Mouse (Mus musculus) bone marrow, adult 2 months (tissue): ENCODE results near the gene Olfr103. TPM values are rescaled to one million over a fixed set of nuclear protein-coding genes. Genes with fewer than 3 reads are reported as not detected.

ENCODE experiments used
- H3K27ac ChIP-seq: fragments of 200-500 bp; 2 replicates; pipeline ENCODE4 v1.5.1; 2012; ENCODE audit warnings: low read depth, mild to moderate bottlenecking, control low read depth, inconsistent platforms, low read length; ENCODE audit not compliant: control insufficient read depth, poor library complexity, insufficient read depth
- H3K4me1 ChIP-seq: fragments of 200-500 bp; 2 replicates; pipeline ENCODE4 v1.6.1; 2011; ENCODE audit warnings: low read length; ENCODE audit not compliant: control insufficient read depth, insufficient read depth
- H3K4me3 ChIP-seq: fragments of 200-500 bp; replicated peaks from 2 replicates; pipeline ENCODE3; 2011; ENCODE audit warnings: mild to moderate bottlenecking, low read depth, low read length, control low read depth; ENCODE audit not compliant: control insufficient read depth
- CTCF ChIP-seq: fragments of 200-500 bp; IDR thresholded peaks from 2 replicates; pipeline ENCODE4 v1.5.1; 2011; ENCODE audit warnings: low read length, control low read depth; ENCODE audit not compliant: control insufficient read depth, insufficient read depth
- POLR2A ChIP-seq: fragments of 200-500 bp; IDR thresholded peaks from 2 replicates; pipeline ENCODE4 v1.6.1; 2011; ENCODE audit warnings: low read depth, mild to moderate bottlenecking, control low read depth, low read length, borderline replicate concordance; ENCODE audit not compliant: control insufficient read depth
- WGBS: fragments of 180-500 bp; shearing (Covaris S2); methylation state at CpG from one replicate; pipeline ENCODE4 v1.1.7; 2018; 5-methylcytosine and 5-hydroxymethylcytosine counted together
- polyA plus RNA-seq: library from polyadenylated mRNA; stranded (reverse); fragments of >200 nt; gene quantifications from 2 replicates; pipeline ENCODE4 v1.2.4, GENCODE M21; 2011; ENCODE audit warnings: low replicate concordance; ENCODE audit not compliant: missing spikeins, insufficient read depth, insufficient read length

Olfr103 gene
- not detected in 2 replicates for polyA plus RNA-seq

DNA sequence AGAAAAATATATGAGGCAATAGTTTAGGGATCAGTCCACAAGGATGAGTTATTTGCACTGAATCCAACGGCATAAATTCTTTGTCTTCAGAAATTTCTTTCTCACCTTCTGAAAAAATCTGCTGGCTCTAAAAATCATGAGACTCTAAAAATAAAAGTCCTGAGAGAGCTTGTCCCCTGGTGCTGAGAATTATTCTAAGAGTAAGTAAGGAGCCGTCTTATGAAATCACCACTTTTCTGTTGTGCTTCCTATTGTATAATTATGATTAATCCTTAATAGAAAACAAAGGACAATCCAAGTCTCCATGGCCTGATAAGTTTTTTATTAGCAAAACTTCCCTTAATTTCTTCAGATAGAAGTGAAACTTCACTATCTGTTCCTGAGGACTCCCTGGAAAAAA lies at the start of gene Olfr103:
Gene Olfr103 (minus strand): TSS at position 101 of the 400 bp plus-strand sequence.
- H3K4me1 ChIP-seq = no peaks in the 10 kb centered on the region
- WGBS = 85% methylated on average over 2 of the region's 2 CpGs

DNA sequence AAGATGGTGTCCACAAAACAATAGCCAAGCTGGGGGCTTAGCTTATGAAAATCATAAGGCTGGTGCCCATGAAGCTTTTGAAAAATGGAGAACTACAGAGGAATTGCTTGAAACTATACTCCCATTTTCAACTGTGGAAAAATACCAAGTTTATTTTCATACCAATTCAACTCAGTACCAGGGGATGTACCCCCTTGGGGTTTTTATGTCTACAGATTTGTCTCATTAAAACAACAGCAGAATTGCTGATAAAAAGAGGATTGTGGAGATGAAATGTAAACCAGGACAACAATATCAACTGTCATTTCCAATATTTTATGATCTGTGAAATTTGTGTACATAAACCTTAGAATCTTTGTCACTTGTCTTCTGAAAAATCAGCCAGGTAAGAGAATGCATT lies 39.2 kb upstream of the Olfr103 start, which contains the start of gene Olfr105-ps:
Gene Olfr105-ps (plus strand): TSS at position 301 of the 400 bp plus-strand sequence.
- TF ChIP-seq CTCF = no peak
- TF ChIP-seq POLR2A = no peak
- no peak within 1 kb of the TSS for H3K4me3 ChIP-seq
- no peak within 1 kb of the TSS for H3K27ac ChIP-seq
- H3K4me1 ChIP-seq = no peaks in the 10 kb centered on the region

More for the DNA sequence above, at the start of gene Olfr103:
- Histone ChIP-seq H3K27ac (no peak within 1 kb of the TSS), H3K4me3 (no peak within 1 kb of the TSS)
- TF ChIP-seq POLR2A (no peak), CTCF (no peak)

DNA sequence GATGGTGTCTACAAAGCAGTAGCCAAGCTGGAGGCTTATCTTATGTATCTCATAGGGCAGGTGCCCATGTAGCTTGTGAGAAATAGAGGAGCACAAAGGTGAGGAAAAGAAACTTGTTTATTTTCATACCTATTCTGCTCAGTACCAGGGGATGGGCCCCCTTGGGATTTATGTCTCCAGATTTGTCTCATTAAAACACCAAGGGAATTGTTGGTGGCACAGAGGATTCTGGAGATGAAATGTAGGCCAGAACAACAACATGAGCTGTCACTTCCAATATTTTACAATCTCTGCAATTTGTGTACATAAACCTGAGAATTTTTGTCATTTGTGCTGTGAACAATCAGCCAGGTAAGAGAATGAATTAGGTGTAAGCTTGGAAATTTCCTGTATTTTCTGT lies 19.8 kb upstream of the Olfr103 start, which contains the start of gene Olfr104-ps:
Gene Olfr104-ps (plus strand): TSS at position 301 of the 400 bp plus-strand sequence.
- Histone ChIP-seq H3K27ac (no peak within 1 kb of the TSS), H3K4me1 (no peaks in the 10 kb centered on the region), H3K4me3 (no peak within 1 kb of the TSS)
- TF ChIP-seq POLR2A = no peak
- no peak for TF ChIP-seq CTCF

DNA sequence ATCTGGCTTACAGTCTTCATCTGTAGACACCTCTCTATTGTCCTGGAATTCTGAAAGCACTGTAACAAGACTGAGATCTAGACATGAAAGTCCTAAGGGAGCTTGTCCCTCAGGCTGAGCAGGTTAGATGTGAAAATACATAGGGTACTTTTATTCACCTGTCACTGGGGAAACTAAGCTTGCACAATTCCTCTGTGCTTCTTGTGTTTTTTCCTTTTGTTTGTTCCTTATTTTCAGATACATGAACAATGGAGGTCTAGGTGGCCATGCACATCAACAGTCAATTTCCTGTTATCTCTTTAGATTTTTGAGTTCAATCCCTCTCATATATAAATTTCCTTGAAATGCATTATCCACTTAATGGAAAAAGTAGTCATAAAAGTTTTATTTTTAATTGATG lies 22.5 kb downstream of the Olfr103 start, which contains the start of gene Olfr102:
Gene Olfr102 (minus strand): TSS at position 101 of the 400 bp plus-strand sequence.
- TF ChIP-seq POLR2A (no peak), CTCF (no peak)
- Histone ChIP-seq H3K4me3 (no peak within 1 kb of the TSS), H3K27ac (no peak within 1 kb of the TSS), H3K4me1 (no peaks in the 10 kb centered on the region)

DNA sequence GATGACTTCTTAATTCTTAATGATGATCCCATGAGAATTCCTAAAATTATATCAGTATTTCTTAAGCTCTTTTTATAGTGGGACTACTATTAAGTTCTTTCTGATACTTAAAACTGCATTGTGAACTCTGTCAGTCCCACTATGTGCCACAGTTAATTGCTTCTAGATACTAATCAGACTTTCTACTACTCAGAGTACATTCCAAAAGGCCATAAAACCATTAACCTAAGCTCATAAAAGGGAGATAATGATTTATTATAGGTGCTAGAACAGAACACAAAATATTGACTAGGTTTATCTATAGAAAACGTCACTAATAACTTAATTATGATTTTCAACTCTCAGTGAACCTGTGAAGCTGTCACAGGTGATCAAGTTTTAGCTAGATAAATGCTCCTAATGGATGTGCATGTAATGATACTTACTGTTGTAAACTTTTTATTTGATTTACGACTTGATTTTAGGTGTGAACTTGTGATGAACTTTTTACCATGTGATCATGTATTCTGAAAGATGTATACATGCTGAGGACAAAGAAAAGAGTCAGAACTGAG lies 29.3 kb downstream of the Olfr103 start:
- Histone ChIP-seq H3K4me1 (no peaks in the 10 kb centered on the region), H3K4me3 (no peak overlapping the region), H3K27ac (no peak overlapping the region)
- 40% methylated on average over 2 of the region's 2 CpGs for WGBS
- TF ChIP-seq POLR2A (no peak), CTCF (no peak)

DNA sequence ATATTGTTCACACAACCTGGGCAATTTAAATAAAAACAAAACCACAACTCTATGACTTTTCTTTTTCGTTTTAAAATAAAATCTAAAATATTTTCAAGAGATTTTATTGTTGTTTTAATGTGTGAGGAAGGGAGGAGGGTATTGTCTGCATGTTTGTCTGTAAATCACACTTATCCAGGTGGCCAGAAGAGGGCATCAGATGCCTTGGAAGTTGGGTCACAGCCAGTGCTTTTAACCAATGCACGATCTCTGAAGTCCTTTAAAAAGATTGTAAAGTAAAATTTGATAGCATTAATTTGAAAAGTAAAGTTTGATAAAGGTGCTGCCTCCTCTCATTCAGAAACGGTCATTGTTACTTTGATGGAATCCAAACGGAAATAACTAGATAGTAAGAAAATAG lies 31.0 kb downstream of the Olfr103 start:
- no peak for TF ChIP-seq POLR2A
- no peak for TF ChIP-seq CTCF
- 37% methylated on average over 4 of the region's 4 CpGs for WGBS

DNA sequence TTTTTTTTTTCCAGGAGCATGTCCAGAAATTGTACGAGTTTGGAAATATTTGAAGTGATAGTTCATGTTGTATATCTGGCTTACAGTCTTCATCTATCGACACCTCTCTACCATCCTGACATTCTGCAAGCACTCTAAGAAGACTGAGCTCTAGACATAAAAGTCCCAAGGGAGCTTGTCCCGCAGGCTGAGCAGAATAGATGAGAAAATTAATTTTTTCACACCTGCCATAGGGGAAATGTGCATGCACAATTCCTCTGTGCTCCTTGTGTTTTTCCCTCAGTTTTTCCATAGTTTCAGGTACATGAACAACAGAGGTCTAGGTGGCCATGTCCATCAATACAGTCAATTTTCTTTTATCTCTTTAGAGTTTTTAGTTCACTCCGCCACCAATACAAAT lies 35.3 kb downstream of the Olfr103 start, which contains the start of gene Olfr101:
Gene Olfr101 (minus strand): TSS at position 101 of the 400 bp plus-strand sequence.
- H3K27ac ChIP-seq = no peak within 1 kb of the TSS
- no peaks in the 10 kb centered on the region for H3K4me1 ChIP-seq
- TF ChIP-seq CTCF = no peak
- TF ChIP-seq POLR2A = no peak
- H3K4me3 ChIP-seq = no peak within 1 kb of the TSS
- 74% methylated on average over 4 of the region's 4 CpGs for WGBS

More for the DNA sequence above, 31.0 kb downstream of the Olfr103 start:
- H3K27ac ChIP-seq = no peak overlapping the region
- H3K4me3 ChIP-seq = no peak overlapping the region
- H3K4me1 ChIP-seq = no peaks in the 10 kb centered on the region

Other genes with a start within 250 kb of the Olfr103 start
- gene Olfr91, start 241.4 kb downstream of the Olfr103 start, polyA plus RNA-seq = not detected in 2 replicates
- gene Olfr92, start 219.6 kb downstream of the Olfr103 start, polyA plus RNA-seq = not detected in 2 replicates
- not detected in 2 replicates for gene Olfr93, start 178.2 kb downstream of the Olfr103 start, polyA plus RNA-seq
- 6.7 and 19.8 TPM in 2 replicates for gene Ubd, start 145.8 kb downstream of the Olfr103 start, polyA plus RNA-seq
- gene Olfr94, start 138.7 kb downstream of the Olfr103 start, polyA plus RNA-seq = not detected in 2 replicates
- 0.40 TPM in 1 of 2 replicates, not detected in the other for gene Olfr95, start 126.6 kb downstream of the Olfr103 start, polyA plus RNA-seq
- gene Olfr96, start 119.6 kb downstream of the Olfr103 start, polyA plus RNA-seq = not detected in 2 replicates
- not detected in 2 replicates for gene Olfr97, start 102.4 kb downstream of the Olfr103 start, polyA plus RNA-seq
- gene Olfr98, start 75.9 kb downstream of the Olfr103 start, polyA plus RNA-seq = not detected in 2 replicates
- gene H2-M3, start 69.5 kb downstream of the Olfr103 start, polyA plus RNA-seq = 3.7 and 8.7 TPM in 2 replicates
- not detected in 2 replicates for gene Olfr99, start 56.2 kb downstream of the Olfr103 start, polyA plus RNA-seq
- gene Olfr101, start 35.4 kb downstream of the Olfr103 start, polyA plus RNA-seq = not detected in 2 replicates
- gene Olfr102, start 22.6 kb downstream of the Olfr103 start, polyA plus RNA-seq = not detected in 2 replicates
- gene Olfr104-ps, start 19.9 kb upstream of the Olfr103 start, polyA plus RNA-seq = not detected in 2 replicates
- not detected in 2 replicates for gene Olfr105-ps, start 39.3 kb upstream of the Olfr103 start, polyA plus RNA-seq
- not detected in 2 replicates for gene Olfr106-ps, start 50.7 kb upstream of the Olfr103 start, polyA plus RNA-seq
- not detected in 2 replicates for gene Olfr107, start 59.5 kb upstream of the Olfr103 start, polyA plus RNA-seq
- gene Olfr108, start 105.8 kb upstream of the Olfr103 start, polyA plus RNA-seq = not detected in 2 replicates
- not detected in 2 replicates for gene Olfr109, start 119.2 kb upstream of the Olfr103 start, polyA plus RNA-seq
- gene H2-M2, start 143.9 kb upstream of the Olfr103 start, polyA plus RNA-seq = not detected in 2 replicates
- gene Olfr110, start 152.8 kb upstream of the Olfr103 start, polyA plus RNA-seq = 0.59 and 1.5 TPM in 2 replicates
- gene Olfr111, start 168.3 kb upstream of the Olfr103 start, polyA plus RNA-seq = not detected in 2 replicates
- not detected in 2 replicates for gene Olfr112, start 229.8 kb upstream of the Olfr103 start, polyA plus RNA-seq
- not detected in 2 replicates for gene Olfr113, start 238.0 kb upstream of the Olfr103 start, polyA plus RNA-seq